ENCODE assay signal across 8 mouse cellular contexts in genomic region chr2:172825785-172826145, GRCm38 (mm10).
"Had no signal": no experiment of that assay in that cellular context is flagged by ENCODE, and none has a peak within 500 bp of the region (broad histone marks: within the 10 kb centered on the region; RNA-seq: fewer than 3 reads in every experiment).

No protein-coding gene starts in this region.

- H3K4me3 ChIP-seq: megakaryocyte, embryonic 14.5 days; neural tube, embryonic 12.5 days had no signal

- H3K9me3 ChIP-seq: lung, embryonic 15.5 days; megakaryocyte, embryonic 14.5 days; midbrain, embryonic 13.5 days; midbrain, embryonic 15.5 days; neural tube, embryonic 12.5 days; stomach, embryonic 15.5 days had no signal

- H3K9ac ChIP-seq: liver, postnatal 0 days; lung, embryonic 15.5 days; midbrain, embryonic 15.5 days; neural tube, embryonic 12.5 days had no signal

- H3K27ac ChIP-seq: lung, embryonic 15.5 days; macrophage; midbrain, embryonic 13.5 days; midbrain, embryonic 15.5 days; neural tube, embryonic 12.5 days; stomach, embryonic 15.5 days had no signal

- H3K36me3 ChIP-seq: lung, embryonic 15.5 days; midbrain, embryonic 13.5 days; midbrain, embryonic 15.5 days; neural tube, embryonic 12.5 days; stomach, embryonic 15.5 days had no signal
